Mouse (Mus musculus) heart, embryonic 14.5 days (tissue): ENCODE measurements around the gene Epn3. TPM values are rescaled to one million over a fixed set of nuclear protein-coding genes. Genes with fewer than 3 reads are reported as not detected.

Source experiments
- ATAC-seq: fragments of 200-750 bp; cut with Nextera tagmentation; 2 replicates; pipeline ENCODE4 v1.8.0; 2017; ENCODE audit warnings: low read depth, moderate TSS enrichment; ENCODE audit not compliant: insufficient number of reproducible peaks, insufficient read depth, low FRiP score
- H3K27ac ChIP-seq, 2 experiments: fragments of 200-500 bp in 1 of 2; fragments of 300-500 bp in 1 of 2; sonication (generic) in 1 of 2; replicated peaks in 1 of 2; 2 replicates each; pipeline ENCODE4 v1.5.1; 2012 to 2014; ENCODE audit warnings: low read depth in 2 of 2, low read length in 2 of 2, control low read depth in 1 of 2, mild to moderate bottlenecking in 1 of 2, mixed read lengths in 1 of 2; ENCODE audit not compliant: control insufficient read depth in 1 of 2, insufficient read depth in 1 of 2
- H3K27me3 ChIP-seq: fragments of 300-500 bp; sonication (generic); 2 replicates; pipeline ENCODE4 v1.6.1; 2014; ENCODE audit warnings: mild to moderate bottlenecking, low read length, control low read depth; ENCODE audit not compliant: control insufficient read depth, insufficient read depth
- H3K36me3 ChIP-seq: fragments of 300-500 bp; sonication (generic); 2 replicates; pipeline ENCODE4 v1.6.1; 2014; ENCODE audit warnings: mild to moderate bottlenecking, control low read depth, low read length, mixed read lengths; ENCODE audit not compliant: control insufficient read depth, insufficient read depth
- H3K4me1 ChIP-seq, 2 experiments: fragments of 200-500 bp in 1 of 2; fragments of 300-500 bp in 1 of 2; sonication (generic) in 1 of 2; 2 replicates each; pipeline ENCODE4 v1.6.1; 2012 to 2014; ENCODE audit warnings: low read length in 2 of 2, control low read depth in 1 of 2, mixed read lengths in 1 of 2; ENCODE audit not compliant: control insufficient read depth in 2 of 2, insufficient read depth in 2 of 2
- H3K4me2 ChIP-seq: fragments of 300-500 bp; sonication (generic); 2 replicates; pipeline ENCODE4 v1.6.1; 2014; ENCODE audit warnings: mild to moderate bottlenecking, low read length
- H3K4me3 ChIP-seq, 2 experiments: fragments of 200-500 bp in 1 of 2; fragments of 300-500 bp in 1 of 2; sonication (generic) in 1 of 2; 2 replicates each; pipeline ENCODE4 v1.5.1; 2012 to 2014; ENCODE audit warnings: low read length in 2 of 2, mild to moderate bottlenecking in 2 of 2, control low read depth in 1 of 2, low read depth in 1 of 2, moderate library complexity in 1 of 2; ENCODE audit not compliant: control insufficient read depth in 1 of 2, insufficient read depth in 1 of 2
- H3K9ac ChIP-seq: fragments of 300-500 bp; sonication (generic); 2 replicates; pipeline ENCODE4 v1.6.1; 2014; ENCODE audit warnings: mild to moderate bottlenecking, low read length
- H3K9me3 ChIP-seq: fragments of 300-500 bp; sonication (generic); 2 replicates; pipeline ENCODE4 v1.6.1; 2016; ENCODE audit warnings: low read length, control low read depth; ENCODE audit not compliant: control insufficient read depth
- WGBS: fragments of 180-500 bp; shearing (Covaris S2); extraction: QIAGEN DNeasy Blood & Tissue Kit; methylation state at CpG from one replicate; pipeline ENCODE4 v1.1.7; 2014; 5-methylcytosine and 5-hydroxymethylcytosine counted together
- polyA plus RNA-seq: library from polyadenylated mRNA; unstranded; fragments of >200 nt; fragmentation: Nextera tagmentation; extraction: Ambion mirVana; gene quantifications from 2 replicates; pipeline ENCODE4 v1.2.1, GENCODE M21; 2014

Epn3 gene
- polyA plus RNA-seq, 1 experiment from 2014 or later: 11.4 TPM

DNA sequence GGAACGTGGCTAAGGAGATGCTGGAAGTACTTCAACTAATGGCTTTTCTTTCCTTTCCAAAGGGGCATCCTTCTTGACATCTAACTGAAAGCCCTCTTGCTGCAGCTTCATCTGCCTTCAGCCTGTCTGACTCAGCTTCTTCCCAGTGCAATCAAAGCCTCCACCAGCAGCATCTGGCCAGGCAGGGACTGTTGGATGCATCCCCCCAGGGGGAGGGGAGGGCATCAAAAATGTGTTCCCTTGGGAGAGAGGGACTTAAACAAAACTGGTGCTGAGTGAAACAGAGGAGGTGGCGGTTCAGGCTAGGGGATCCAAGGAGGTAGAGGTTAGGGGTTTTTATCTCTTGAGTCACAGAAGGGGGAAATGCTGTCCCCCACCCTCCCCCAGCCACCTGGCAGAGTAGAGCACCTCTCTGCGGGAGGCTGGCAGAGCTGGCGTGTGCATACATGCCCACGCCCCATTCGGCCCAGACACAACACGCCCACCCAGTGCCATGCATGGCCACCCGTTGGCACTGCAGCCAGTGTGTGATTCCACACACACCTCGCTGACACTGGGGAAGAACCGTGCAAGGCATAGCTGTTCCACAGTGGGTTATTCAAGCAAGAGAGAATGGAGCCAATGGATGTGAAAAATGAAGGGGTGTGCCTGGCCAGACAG, 44.5 kb downstream of the Epn3 start:
- Histone ChIP-seq H3K27me3 (peaks cover 4% of the 10 kb centered on the region; the same call in 1 of the 2 replicates), H3K4me1 (peaks cover 26 to 30% of the 10 kb centered on the region in 2 experiments), H3K9ac (no peak overlapping the region), H3K27ac (no peak overlapping the region), H3K36me3 (no peaks in the 10 kb centered on the region), H3K4me2 (no peak overlapping the region), H3K4me3 (no peak overlapping the region), H3K9me3 (no peaks in the 10 kb centered on the region)
- ATAC-seq: no peak
- 84% methylated on average over 10 of the region's 10 CpGs for WGBS

GRCm38 (mm10) chr11:94454756-94455155, 45.0 kb downstream of the Epn3 start:
- Histone ChIP-seq H3K27ac (no peak overlapping the region), H3K36me3 (no peaks in the 10 kb centered on the region), H3K4me3 (no peak overlapping the region), H3K9me3 (no peaks in the 10 kb centered on the region), H3K9ac (no peak overlapping the region), H3K4me1 (peaks cover 31 to 35% of the 10 kb centered on the region in 2 experiments), H3K4me2 (no peak overlapping the region), H3K27me3 (peaks cover 4% of the 10 kb centered on the region; the same call in 1 of the 2 replicates)
- WGBS: 88% methylated on average over 5 of the region's 5 CpGs
- no peak for ATAC-seq

DNA sequence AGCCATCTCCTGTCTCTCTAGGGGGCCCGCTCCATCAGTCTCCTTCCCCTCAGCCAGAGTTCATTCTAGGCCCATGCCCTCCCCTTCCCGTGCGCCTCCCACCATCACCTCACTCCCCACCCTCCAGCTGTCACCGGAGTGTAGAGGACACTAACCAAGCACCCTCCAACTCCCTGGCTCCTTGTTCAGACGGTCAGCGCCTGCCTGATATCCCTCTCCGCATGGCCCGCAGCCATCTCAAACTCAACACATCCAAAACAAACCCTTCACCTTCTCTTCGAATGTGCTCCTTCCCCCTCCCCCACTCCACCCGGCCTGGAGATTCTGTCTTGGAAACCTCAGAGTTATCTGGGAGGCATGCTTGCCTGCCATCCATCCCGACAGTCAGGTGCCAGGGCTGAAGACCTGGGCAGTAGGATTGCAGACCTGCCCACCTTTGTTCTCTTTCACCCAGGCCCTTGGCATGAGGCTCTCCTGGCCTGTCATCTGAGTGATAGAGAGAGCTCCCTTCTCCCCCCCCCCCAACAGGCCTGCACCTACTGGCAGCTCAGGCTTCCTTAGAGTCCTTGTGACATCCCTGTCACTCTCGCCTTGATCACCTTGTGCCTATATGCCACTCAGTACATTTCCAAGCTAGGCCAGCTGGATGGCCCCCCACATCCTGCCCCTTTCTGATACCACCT, 48.5 kb downstream of the Epn3 start:
- H3K4me3 ChIP-seq: no peak overlapping the region
- H3K9ac ChIP-seq: peak overlapping the region; percentile 41; the same call in 1 of the 2 replicates
- no peaks in the 10 kb centered on the region for H3K9me3 ChIP-seq
- peak overlapping the region; percentile 82 to 95 for H3K27ac ChIP-seq
- H3K36me3 ChIP-seq: no peaks in the 10 kb centered on the region
- 11% methylated on average over 12 of the region's 12 CpGs for WGBS
- ATAC-seq: peak; percentile 90
- H3K4me1 ChIP-seq: peaks cover 44 to 45% of the 10 kb centered on the region in 2 experiments
- peak overlapping the region; percentile 27 for H3K4me2 ChIP-seq
- H3K27me3 ChIP-seq: no peaks in the 10 kb centered on the region

GRCm38 (mm10) chr11:94449886-94450285, 49.9 kb downstream of the Epn3 start:
- peak overlapping the region; percentile 27 for H3K4me2 ChIP-seq
- peaks cover 44% of the 10 kb centered on the region in 2 experiments for H3K4me1 ChIP-seq
- H3K27me3 ChIP-seq: no peaks in the 10 kb centered on the region
- ATAC-seq: peak; percentile 3; the same call in 1 of the 2 replicates
- no peaks in the 10 kb centered on the region for H3K36me3 ChIP-seq
- no peaks in the 10 kb centered on the region for H3K9me3 ChIP-seq
- no peak overlapping the region for H3K4me3 ChIP-seq
- H3K27ac ChIP-seq: peak overlapping the region; percentile 71 to 95
- 0 out of 2 replicates have a peak overlapping the region, but pooled peaks have one; percentile 32 for H3K9ac ChIP-seq
- 24% methylated on average over 5 of the region's 5 CpGs for WGBS

- Histone ChIP-seq H3K9ac (no peak overlapping the region), H3K27me3 (no peaks in the 10 kb centered on the region), H3K4me2 (no peak overlapping the region), H3K9me3 (no peaks in the 10 kb centered on the region), H3K4me3 (no peak overlapping the region), H3K4me1 (peaks cover 44 to 47% of the 10 kb centered on the region in 2 experiments), H3K36me3 (no peaks in the 10 kb centered on the region), H3K27ac (peak overlapping the region; percentile 71 to 95)
- 58% methylated on average over 8 of the region's 8 CpGs for WGBS
- no peak for ATAC-seq
Observed at GRCm38 (mm10) chr11:94449239-94449638, 50.5 kb downstream of the Epn3 start.

DNA sequence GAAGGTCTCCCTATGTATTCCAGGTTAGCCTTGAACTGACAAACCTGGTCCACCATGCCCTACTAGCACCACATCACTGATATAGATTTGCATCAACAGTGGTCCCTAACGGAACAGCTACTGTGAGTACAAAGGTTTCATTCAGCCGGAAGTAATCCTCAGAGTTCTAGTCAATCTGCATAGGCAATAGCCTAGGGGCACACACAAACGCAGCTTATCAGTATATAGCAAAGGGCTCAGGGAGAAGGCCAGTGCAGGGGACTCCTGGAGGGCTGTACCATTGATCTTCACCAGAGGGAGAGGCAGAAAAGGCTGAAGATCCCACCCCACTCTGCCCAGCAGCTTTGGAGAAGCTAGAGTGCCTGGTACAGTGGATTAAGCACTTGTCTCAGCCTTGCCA, 52.8 kb downstream of the Epn3 start:
- Histone ChIP-seq H3K27me3 (no peaks in the 10 kb centered on the region), H3K4me2 (no peak overlapping the region)
- ATAC-seq: no peak

DNA sequence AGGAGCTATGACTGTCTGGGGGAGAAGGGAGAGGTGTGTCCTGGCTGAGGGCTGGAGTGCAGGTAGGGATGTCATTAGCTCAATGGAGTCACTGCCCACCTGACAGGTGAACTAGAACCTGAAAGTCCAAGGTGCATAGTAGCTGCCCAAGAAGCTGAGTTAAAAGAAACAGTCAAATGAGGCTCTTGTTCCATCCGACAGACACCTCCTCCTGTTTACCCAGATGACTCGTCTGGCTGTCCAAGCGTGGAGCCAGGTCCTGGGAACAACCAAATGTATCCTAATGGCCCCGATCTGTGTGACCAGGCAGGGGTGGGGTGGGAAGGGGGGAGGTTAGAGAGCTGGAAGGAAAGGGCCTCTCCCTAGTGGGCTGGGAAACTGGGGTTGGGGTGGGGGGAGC, 54.5 kb downstream of the Epn3 start:
- H3K36me3 ChIP-seq: no peaks in the 10 kb centered on the region
- H3K27me3 ChIP-seq: no peaks in the 10 kb centered on the region
- no peaks in the 10 kb centered on the region for H3K9me3 ChIP-seq
- no peak overlapping the region for H3K9ac ChIP-seq
- no peak overlapping the region for H3K27ac ChIP-seq
- WGBS: 54% methylated on average over 4 of the region's 4 CpGs
- peaks cover 36 to 44% of the 10 kb centered on the region in 2 experiments for H3K4me1 ChIP-seq
- ATAC-seq: no peak
- no peak overlapping the region for H3K4me2 ChIP-seq
- no peak overlapping the region for H3K4me3 ChIP-seq

More for the DNA sequence above, 52.8 kb downstream of the Epn3 start:
- Histone ChIP-seq H3K4me3 (no peak overlapping the region), H3K9ac (no peak overlapping the region; the same call in 1 of the 2 replicates), H3K4me1 (peaks cover 42 to 44% of the 10 kb centered on the region in 2 experiments), H3K36me3 (no peaks in the 10 kb centered on the region), H3K27ac (no peak overlapping the region), H3K9me3 (no peaks in the 10 kb centered on the region)
- WGBS: 42% methylated on average over 3 of the region's 3 CpGs
